8 mouse cellular contexts compared by ENCODE assay signal in the genomic region with DNA sequence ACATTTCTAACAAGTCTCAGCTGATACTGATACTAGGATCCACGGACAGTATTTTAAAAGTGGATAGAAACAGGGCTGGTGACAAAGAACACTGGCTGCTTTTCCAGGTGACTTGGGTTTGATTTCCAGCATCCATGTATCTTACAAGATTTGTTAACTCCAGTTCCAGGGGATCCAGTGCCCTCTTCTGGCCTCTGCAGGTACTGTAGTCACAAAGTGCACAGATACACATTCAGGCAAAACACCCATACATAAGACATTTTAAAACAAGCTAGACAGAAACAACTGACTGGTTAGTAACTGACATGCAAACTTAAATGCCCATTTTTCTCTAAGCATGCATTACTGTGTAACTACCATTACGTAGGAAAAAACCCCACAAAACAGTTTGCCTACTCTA. TPM values are rescaled to one million over a fixed set of nuclear protein-coding genes. Genes with fewer than 3 reads are reported as not detected.
DNase-seq lines count a peak whose midpoint lies in the region; ATAC-seq lines count a peak whose summit lies in the region.

No protein-coding gene starts in this region.

- no peak overlapping the region for H3K9ac ChIP-seq in midbrain, embryonic 12.5 days (replicated peaks)
- no peak overlapping the region for H3K9ac ChIP-seq in midbrain, embryonic 11.5 days (ENCODE audit: low read length)
- H3K9ac ChIP-seq in embryonic facial prominence, embryonic 11.5 days (replicated peaks; ENCODE audit: low read length): no peak overlapping the region

- 87% methylated on average over 2 of the region's 2 CpGs for WGBS in midbrain, embryonic 12.5 days
- WGBS in midbrain, embryonic 11.5 days: 95% methylated on average over 2 of the region's 2 CpGs
- 90% methylated on average over 2 of the region's 2 CpGs for WGBS in embryonic facial prominence, embryonic 11.5 days
- 89% methylated on average over 2 of the region's 2 CpGs for WGBS in limb, embryonic 10.5 days

- H3K27me3 ChIP-seq in midbrain, embryonic 12.5 days: peaks cover 5% of the 10 kb centered on the region
- no peaks in the 10 kb centered on the region for H3K27me3 ChIP-seq in midbrain, embryonic 11.5 days (ENCODE audit: control insufficient read depth, insufficient read depth, low read length)
- no peaks in the 10 kb centered on the region for H3K27me3 ChIP-seq in embryonic facial prominence, embryonic 11.5 days (ENCODE audit: control insufficient read depth, insufficient read depth, low read length)
- H3K27me3 ChIP-seq in limb, embryonic 10.5 days (ENCODE audit: low read depth, poor library complexity, severe bottlenecking): peaks cover 9% of the 10 kb centered on the region

- H3K4me1 ChIP-seq in midbrain, embryonic 12.5 days: peaks cover 13% of the 10 kb centered on the region
- peaks cover 9% of the 10 kb centered on the region for H3K4me1 ChIP-seq in midbrain, embryonic 11.5 days (ENCODE audit: control insufficient read depth, insufficient read depth, low read length)
- H3K4me1 ChIP-seq in embryonic facial prominence, embryonic 11.5 days (ENCODE audit: control insufficient read depth, insufficient read depth, low read length): no peaks in the 10 kb centered on the region
- H3K4me1 ChIP-seq in limb, embryonic 10.5 days: peaks cover 13% of the 10 kb centered on the region

- H3K4me2 ChIP-seq in midbrain, embryonic 12.5 days (replicated peaks): 0 out of 2 replicates have a peak overlapping the region, but pooled peaks have one; percentile 73
- no peak overlapping the region for H3K4me2 ChIP-seq in midbrain, embryonic 11.5 days
- H3K4me2 ChIP-seq in embryonic facial prominence, embryonic 11.5 days (ENCODE audit: low read depth, low read length): no peak overlapping the region

- no peaks in the 10 kb centered on the region for H3K9me3 ChIP-seq in midbrain, embryonic 12.5 days
- H3K9me3 ChIP-seq in midbrain, embryonic 11.5 days (ENCODE audit: control insufficient read depth, low read length): no peaks in the 10 kb centered on the region
- no peaks in the 10 kb centered on the region for H3K9me3 ChIP-seq in embryonic facial prominence, embryonic 11.5 days (replicated peaks; ENCODE audit: control insufficient read depth, low read length)
- H3K9me3 ChIP-seq in limb, embryonic 10.5 days (replicated peaks): no peaks in the 10 kb centered on the region; the same call in 1 of the 2 replicates

- peak; percentile 67 for DNase-seq in cerebellum, adult 9-10 months
- DNase-seq in cerebellum, adult 11 months: no peak
- DNase-seq in midbrain, embryonic 11.5 days (ENCODE audit: low spot score, missing footprints): no peak
- DNase-seq in embryonic facial prominence, embryonic 11.5 days (ENCODE audit: low spot score): peak; percentile 49
- no peak for DNase-seq in limb, embryonic 10.5 days (ENCODE audit: low spot score)
- DNase-seq in retina, embryonic 14.5 days (ENCODE audit: low spot score): peak; percentile 55
- DNase-seq in layer of hippocampus, adult 9-10 months (ENCODE audit: low spot score): no peak

- H3K36me3 ChIP-seq in midbrain, embryonic 12.5 days: peaks cover 23% of the 10 kb centered on the region
- H3K36me3 ChIP-seq in midbrain, embryonic 11.5 days (ENCODE audit: control insufficient read depth, insufficient read depth, low read length): peaks cover 8% of the 10 kb centered on the region
- H3K36me3 ChIP-seq in embryonic facial prominence, embryonic 11.5 days (replicated peaks; ENCODE audit: control insufficient read depth, insufficient read depth, low read depth, low read length): 0 out of 2 replicates have a peak, but pooled peaks cover 2% of the 10 kb centered on the region
- peaks cover 29% of the 10 kb centered on the region for H3K36me3 ChIP-seq in limb, embryonic 10.5 days

- no peak for ATAC-seq in midbrain, embryonic 12.5 days (ENCODE audit: low FRiP score, low read depth)
- ATAC-seq in midbrain, embryonic 11.5 days (ENCODE audit: low FRiP score): no peak
- no peak for ATAC-seq in embryonic facial prominence, embryonic 11.5 days (replicated peaks; ENCODE audit: insufficient number of reproducible peaks, low FRiP score, low TSS enrichment, low read depth)

- no peak overlapping the region for H3K4me3 ChIP-seq in midbrain, embryonic 12.5 days
- H3K4me3 ChIP-seq in midbrain, embryonic 11.5 days (ENCODE audit: low read depth, low read length): no peak overlapping the region
- no peak overlapping the region for H3K4me3 ChIP-seq in embryonic facial prominence, embryonic 11.5 days (ENCODE audit: low read depth, low read length)
- H3K4me3 ChIP-seq in limb, embryonic 10.5 days: peak overlapping the region; percentile 85

- H3K27ac ChIP-seq in midbrain, embryonic 12.5 days (replicated peaks): no peak overlapping the region
- H3K27ac ChIP-seq in midbrain, embryonic 11.5 days (ENCODE audit: low read depth, low read length): no peak overlapping the region
- no peak overlapping the region for H3K27ac ChIP-seq in embryonic facial prominence, embryonic 11.5 days (replicated peaks; ENCODE audit: low read depth, low read length)
- H3K27ac ChIP-seq in limb, embryonic 10.5 days: no peak overlapping the region

RNA-seq across cellular contexts. Expression of a gene that starts 1.1 kb away (rescaled TPM):
- polyA plus RNA-seq in midbrain, embryonic 12.5 days (2016; fragmentation: Nextera tagmentation; extraction: Ambion mirVana): 97.5 and 99.5 TPM in 2 replicates
- 74.3 and 74.7 TPM in 2 replicates for polyA plus RNA-seq in midbrain, embryonic 11.5 days (2014; fragmentation: Nextera tagmentation; extraction: Ambion mirVana)
- 73.7 and 76.8 TPM in 2 replicates for polyA plus RNA-seq in embryonic facial prominence, embryonic 11.5 days (2014; fragmentation: Nextera tagmentation; extraction: Ambion mirVana)
- 113 and 122 TPM in 2 replicates for polyA plus RNA-seq in limb, embryonic 10.5 days (2016; fragmentation: Nextera tagmentation; extraction: Ambion mirVana)

RNA-seq across cellular contexts. Expression of a gene that starts 4.8 kb away (rescaled TPM):
- polyA plus RNA-seq in midbrain, embryonic 12.5 days (2016; fragmentation: Nextera tagmentation; extraction: Ambion mirVana): 0.24 and 0.43 TPM in 2 replicates
- polyA plus RNA-seq in midbrain, embryonic 11.5 days (2014; fragmentation: Nextera tagmentation; extraction: Ambion mirVana): 0.14 and 0.22 TPM in 2 replicates
- 1.6 and 2.2 TPM in 2 replicates for polyA plus RNA-seq in embryonic facial prominence, embryonic 11.5 days (2014; fragmentation: Nextera tagmentation; extraction: Ambion mirVana)
- 0.51 and 1.9 TPM in 2 replicates for polyA plus RNA-seq in limb, embryonic 10.5 days (2016; fragmentation: Nextera tagmentation; extraction: Ambion mirVana)

RNA-seq across cellular contexts. Expression of a gene that starts 16.6 kb away (rescaled TPM):
- polyA plus RNA-seq in midbrain, embryonic 12.5 days (2016; fragmentation: Nextera tagmentation; extraction: Ambion mirVana): 0.14 TPM in 1 of 2 replicates, not detected in the other
- polyA plus RNA-seq in midbrain, embryonic 11.5 days (2014; fragmentation: Nextera tagmentation; extraction: Ambion mirVana): 0.26 TPM in 1 of 2 replicates, not detected in the other
- polyA plus RNA-seq in embryonic facial prominence, embryonic 11.5 days (2014; fragmentation: Nextera tagmentation; extraction: Ambion mirVana): 0.58 and 1.2 TPM in 2 replicates
- 0.86 TPM in 1 of 2 replicates, not detected in the other for polyA plus RNA-seq in limb, embryonic 10.5 days (2016; fragmentation: Nextera tagmentation; extraction: Ambion mirVana)

RNA-seq across cellular contexts. Expression of a gene that starts 21.8 kb away (rescaled TPM):
- polyA plus RNA-seq in midbrain, embryonic 12.5 days (2016; fragmentation: Nextera tagmentation; extraction: Ambion mirVana): 26.8 and 27.0 TPM in 2 replicates
- polyA plus RNA-seq in midbrain, embryonic 11.5 days (2014; fragmentation: Nextera tagmentation; extraction: Ambion mirVana): 20.7 and 22.0 TPM in 2 replicates
- 19.9 and 21.0 TPM in 2 replicates for polyA plus RNA-seq in embryonic facial prominence, embryonic 11.5 days (2014; fragmentation: Nextera tagmentation; extraction: Ambion mirVana)
- polyA plus RNA-seq in limb, embryonic 10.5 days (2016; fragmentation: Nextera tagmentation; extraction: Ambion mirVana): 18.2 and 20.4 TPM in 2 replicates

RNA-seq across cellular contexts. Expression of a gene that starts 29.8 kb away (rescaled TPM):
- polyA plus RNA-seq in midbrain, embryonic 12.5 days (2016; fragmentation: Nextera tagmentation; extraction: Ambion mirVana): 225 and 253 TPM in 2 replicates
- 256 and 258 TPM in 2 replicates for polyA plus RNA-seq in midbrain, embryonic 11.5 days (2014; fragmentation: Nextera tagmentation; extraction: Ambion mirVana)
- 254 and 257 TPM in 2 replicates for polyA plus RNA-seq in embryonic facial prominence, embryonic 11.5 days (2014; fragmentation: Nextera tagmentation; extraction: Ambion mirVana)
- polyA plus RNA-seq in limb, embryonic 10.5 days (2016; fragmentation: Nextera tagmentation; extraction: Ambion mirVana): 238 and 280 TPM in 2 replicates

Comparison
In these comparisons a context has a peak if more than half of its experiments do, and no peak if none do; other contexts are left out.
1. DNase-seq: peak in cerebellum, adult 9-10 months (single experiment), embryonic facial prominence, embryonic 11.5 days (single experiment) and retina, embryonic 14.5 days (single experiment); none in cerebellum, adult 11 months (single experiment), midbrain, embryonic 11.5 days (single experiment), limb, embryonic 10.5 days (single experiment) and layer of hippocampus, adult 9-10 months (single experiment).